Mouse (Mus musculus): Measurements from ENCODE around the gene Ptgfrn. TPM values are rescaled to one million over a fixed set of nuclear protein-coding genes. Genes with fewer than 3 reads are reported as not detected.

Ptgfrn gene
- polyA plus RNA-seq, 1 experiment from 2014 or later, result 3.6 TPM

DNA sequence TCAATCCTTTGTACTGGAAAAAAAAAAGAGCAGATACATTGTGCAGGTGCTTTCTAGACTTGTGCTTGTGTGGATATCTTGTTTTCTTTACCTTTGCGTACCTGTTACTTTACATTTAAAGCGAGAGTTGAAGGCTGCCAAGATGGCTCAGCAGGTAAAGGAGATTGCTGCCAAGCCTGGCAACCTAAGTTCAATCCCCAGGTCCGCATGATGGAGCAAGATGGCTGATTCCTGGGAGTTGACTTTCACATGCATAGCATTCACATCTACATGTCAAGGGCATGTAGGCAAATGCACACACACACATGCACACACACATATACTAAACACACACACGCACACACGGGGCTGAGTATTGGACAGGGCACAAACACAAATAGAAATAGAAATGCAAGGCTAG lies 14.6 kb upstream of the Ptgfrn start:
- Histone ChIP-seq H3K4me2 (replicated peaks) (no peak overlapping the region), H3K27me3 (ENCODE audit: control insufficient read depth, insufficient read depth, low read length) (no peaks in the 10 kb centered on the region), H3K9ac (no peak overlapping the region), H3K9me3 (ENCODE audit: control insufficient read depth, low read length) (no peaks in the 10 kb centered on the region), H3K4me1 (replicated peaks; ENCODE audit: control insufficient read depth, insufficient read depth, low read length) (no peaks in the 10 kb centered on the region), H3K27ac (no peak overlapping the region), H3K36me3 (replicated peaks; ENCODE audit: control insufficient read depth, insufficient read depth) (no peaks in the 10 kb centered on the region), H3K4me3 (replicated peaks; ENCODE audit: low read length) (no peak overlapping the region)
- 95% methylated on average over 5 of the region's 5 CpGs for WGBS
- DNase-seq (ENCODE audit: low spot score), result no peak
- no peak for ATAC-seq (ENCODE audit: low FRiP score)

DNA sequence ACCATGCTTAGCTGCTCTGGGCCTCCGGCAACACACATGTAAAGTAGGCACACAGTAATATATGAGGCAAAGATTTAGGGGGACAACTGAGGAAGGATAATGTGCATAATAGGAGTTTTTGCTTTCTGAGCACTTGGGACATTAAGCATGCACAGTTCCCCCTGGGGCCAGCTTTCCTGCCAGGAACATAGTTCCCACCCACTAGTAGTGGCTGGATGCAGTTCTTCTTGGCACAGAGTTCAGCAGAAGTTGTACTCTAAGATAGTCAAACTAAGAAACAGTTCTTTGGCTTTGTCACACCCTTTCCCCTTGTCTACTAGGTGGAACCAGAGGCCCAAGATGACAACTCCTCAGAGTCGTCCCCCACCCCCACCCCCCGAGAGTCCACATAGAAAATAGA lies 12.4 kb upstream of the Ptgfrn start:
- Histone ChIP-seq H3K36me3 (replicated peaks; ENCODE audit: control insufficient read depth, insufficient read depth) (no peaks in the 10 kb centered on the region), H3K9me3 (ENCODE audit: control insufficient read depth, low read length) (no peaks in the 10 kb centered on the region), H3K4me2 (replicated peaks) (no peak overlapping the region), H3K9ac (no peak overlapping the region), H3K27ac (no peak overlapping the region), H3K4me1 (replicated peaks; ENCODE audit: control insufficient read depth, insufficient read depth, low read length) (no peaks in the 10 kb centered on the region), H3K27me3 (ENCODE audit: control insufficient read depth, insufficient read depth, low read length) (no peaks in the 10 kb centered on the region), H3K4me3 (replicated peaks; ENCODE audit: low read length) (no peak overlapping the region)
- ATAC-seq (ENCODE audit: low FRiP score) (no peak), DNase-seq (ENCODE audit: low spot score) (no peak)
- WGBS, result 87% methylated on average over 3 of the region's 3 CpGs

DNA sequence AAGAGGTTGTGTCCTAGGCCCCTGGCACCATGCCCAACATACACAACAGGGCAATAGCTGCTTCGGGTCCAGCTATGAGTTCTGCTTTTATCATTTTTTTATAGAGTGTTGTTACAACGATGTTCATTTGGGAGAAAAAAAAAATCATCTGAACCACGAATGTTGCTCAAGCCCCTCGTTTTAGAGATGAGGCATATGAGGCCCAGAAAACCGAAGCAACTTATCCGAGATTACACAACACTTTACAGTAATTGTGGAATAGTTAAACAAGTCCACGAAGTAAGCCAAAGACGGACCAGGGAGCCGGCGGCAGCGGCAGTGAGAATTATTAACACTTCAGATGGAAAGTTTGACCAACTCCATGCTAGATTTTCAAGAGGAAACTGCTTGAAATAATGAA lies 7.7 kb upstream of the Ptgfrn start:
- no peak for ATAC-seq (ENCODE audit: low FRiP score)
- H3K27ac ChIP-seq, result no peak overlapping the region
- H3K4me1 ChIP-seq (replicated peaks; ENCODE audit: control insufficient read depth, insufficient read depth, low read length), result peaks cover 7% of the 10 kb centered on the region; the same call in 1 of the 2 replicates
- no peak overlapping the region for H3K9ac ChIP-seq
- 97% methylated on average over 11 of the region's 11 CpGs for WGBS
- H3K27me3 ChIP-seq (ENCODE audit: control insufficient read depth, insufficient read depth, low read length), result no peaks in the 10 kb centered on the region
- H3K4me2 ChIP-seq (replicated peaks), result no peak overlapping the region
- no peaks in the 10 kb centered on the region for H3K9me3 ChIP-seq (ENCODE audit: control insufficient read depth, low read length)
- no peak for DNase-seq (ENCODE audit: low spot score)
- no peak overlapping the region for H3K4me3 ChIP-seq (replicated peaks; ENCODE audit: low read length)
- H3K36me3 ChIP-seq (replicated peaks; ENCODE audit: control insufficient read depth, insufficient read depth), result no peaks in the 10 kb centered on the region

DNA sequence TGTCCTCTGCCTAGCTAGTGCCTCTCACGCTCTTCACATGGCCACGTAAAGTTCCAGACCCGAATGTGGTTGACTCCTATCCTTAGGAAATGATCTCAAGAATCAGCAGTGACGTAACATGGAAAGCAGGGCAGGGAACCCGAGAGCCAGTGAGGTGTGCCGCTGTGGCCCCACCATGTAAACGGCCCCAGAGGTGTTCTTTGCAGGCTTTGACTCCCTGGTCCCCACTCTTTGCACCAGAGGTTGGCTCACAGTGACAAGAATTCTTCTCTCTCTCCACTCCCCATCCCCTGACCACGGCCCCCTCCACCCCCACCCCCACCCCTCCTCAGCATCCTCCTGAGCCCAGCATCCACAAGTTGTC lies 7.3 kb upstream of the Ptgfrn start:
- H3K27ac ChIP-seq, result 0 out of 2 replicates have a peak overlapping the region, but pooled peaks have one; percentile 54
- ATAC-seq (ENCODE audit: low FRiP score), result 0 out of 2 replicates have a peak, but pooled peaks have one; percentile 24
- WGBS, result 93% methylated on average over 8 of the region's 8 CpGs

DNA sequence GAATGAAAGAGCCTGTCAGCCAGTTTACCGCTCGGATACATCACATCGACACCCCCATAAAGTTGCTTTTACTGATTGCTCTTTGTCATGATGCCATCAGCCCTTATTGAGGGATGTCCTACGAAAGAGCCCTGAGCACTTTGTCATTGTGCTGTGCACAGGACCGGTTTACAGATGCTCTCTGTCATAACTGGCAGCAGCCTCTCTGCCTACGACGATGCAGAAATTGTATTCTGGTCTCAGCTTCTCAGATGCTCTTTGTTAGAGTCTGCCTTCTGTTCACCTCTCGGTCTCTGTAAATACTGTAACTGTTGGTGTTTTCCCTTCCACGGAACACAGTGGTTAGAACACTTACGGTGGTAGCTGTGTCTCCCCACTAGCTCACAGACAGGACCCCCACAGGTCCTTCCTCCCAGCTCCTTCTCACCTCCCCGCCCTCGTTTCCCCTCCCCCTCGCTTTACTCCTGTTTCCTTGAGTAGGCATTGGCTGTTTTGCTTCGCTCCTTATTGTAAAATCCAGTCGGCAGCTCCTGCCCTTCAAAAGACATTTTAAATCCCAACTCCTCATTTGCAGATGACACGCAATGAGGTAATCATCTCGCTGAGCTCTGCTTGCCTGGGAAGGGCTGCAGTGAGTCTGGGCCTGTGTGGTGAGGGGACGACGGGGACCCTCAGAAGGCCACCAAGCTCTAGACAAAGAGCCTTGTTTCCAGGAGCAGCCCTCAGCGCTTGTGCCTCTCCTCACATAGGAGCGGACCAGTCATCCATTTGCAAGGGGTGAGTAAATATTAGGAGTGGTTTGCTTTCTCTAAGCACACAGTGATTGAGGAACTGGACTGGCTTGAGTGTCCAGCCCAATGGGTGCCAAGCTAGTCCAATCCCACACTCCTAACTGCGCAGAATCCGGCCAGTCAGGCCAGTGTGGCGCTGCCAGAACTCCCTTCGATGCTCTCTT lies 6.6 kb upstream of the Ptgfrn start:
- peak overlapping the region; percentile 2; the same call in 1 of the 2 replicates for H3K9ac ChIP-seq
- no peaks in the 10 kb centered on the region for H3K27me3 ChIP-seq (ENCODE audit: control insufficient read depth, insufficient read depth, low read length)
- no peak overlapping the region for H3K4me3 ChIP-seq (replicated peaks; ENCODE audit: low read length)
- peak overlapping the region; percentile 54; the same call in 1 of the 2 replicates for H3K27ac ChIP-seq
- 58% methylated on average over 25 of the region's 25 CpGs for whole genome bisulfite sequencing
- H3K9me3 ChIP-seq (ENCODE audit: control insufficient read depth, low read length), result no peaks in the 10 kb centered on the region
- H3K36me3 ChIP-seq (replicated peaks; ENCODE audit: control insufficient read depth, insufficient read depth), result no peaks in the 10 kb centered on the region
- DNase-seq (ENCODE audit: low spot score), result no peak
- peaks cover 7% of the 10 kb centered on the region; the same call in 1 of the 2 replicates for H3K4me1 ChIP-seq (replicated peaks; ENCODE audit: control insufficient read depth, insufficient read depth, low read length)
- H3K4me2 ChIP-seq (replicated peaks), result no peak overlapping the region; the same call in 1 of the 2 replicates
- ATAC-seq (ENCODE audit: low FRiP score), result peak; percentile 51; the same call in 1 of the 2 replicates

More for the DNA sequence above, 7.3 kb upstream of the Ptgfrn start:
- H3K4me2 ChIP-seq (replicated peaks), result no peak overlapping the region
- H3K4me3 ChIP-seq (replicated peaks; ENCODE audit: low read length), result no peak overlapping the region
- H3K9me3 ChIP-seq (ENCODE audit: control insufficient read depth, low read length), result no peaks in the 10 kb centered on the region
- no peak overlapping the region for H3K9ac ChIP-seq
- no peaks in the 10 kb centered on the region for H3K27me3 ChIP-seq (ENCODE audit: control insufficient read depth, insufficient read depth, low read length)
- H3K36me3 ChIP-seq (replicated peaks; ENCODE audit: control insufficient read depth, insufficient read depth), result no peaks in the 10 kb centered on the region
- H3K4me1 ChIP-seq (replicated peaks; ENCODE audit: control insufficient read depth, insufficient read depth, low read length), result peaks cover 7% of the 10 kb centered on the region; the same call in 1 of the 2 replicates
- DNase-seq (ENCODE audit: low spot score), result no peak

DNA sequence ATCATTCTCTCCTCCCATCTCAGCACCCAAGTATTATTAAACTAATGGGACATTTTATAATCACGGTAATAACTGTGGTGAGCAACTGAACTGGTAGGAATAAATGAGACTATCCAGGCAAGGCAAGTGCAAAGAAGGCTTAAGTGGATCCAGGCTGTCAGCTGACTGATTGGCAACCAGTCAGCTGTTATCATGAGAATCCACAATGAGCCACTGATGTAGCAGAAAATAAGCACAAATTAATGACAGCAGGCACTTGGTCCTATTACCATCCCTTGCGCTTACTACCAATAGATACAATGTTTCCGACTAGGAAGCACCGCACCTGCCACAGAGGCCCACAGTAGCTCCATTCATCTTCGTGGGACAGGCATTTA lies 2.4 kb upstream of the Ptgfrn start:
- ATAC-seq (ENCODE audit: low FRiP score) (no peak), DNase-seq (ENCODE audit: low spot score) (no peak)
- 65% methylated on average over 5 of the region's 5 CpGs for WGBS
- Histone ChIP-seq H3K4me2 (replicated peaks) (no peak overlapping the region), H3K9ac (no peak overlapping the region), H3K27ac (no peak overlapping the region), H3K9me3 (ENCODE audit: control insufficient read depth, low read length) (no peaks in the 10 kb centered on the region), H3K4me3 (replicated peaks; ENCODE audit: low read length) (no peak overlapping the region), H3K36me3 (replicated peaks; ENCODE audit: control insufficient read depth, insufficient read depth) (no peaks in the 10 kb centered on the region), H3K4me1 (replicated peaks; ENCODE audit: control insufficient read depth, insufficient read depth, low read length) (peaks cover 29% of the 10 kb centered on the region), H3K27me3 (ENCODE audit: control insufficient read depth, insufficient read depth, low read length) (no peaks in the 10 kb centered on the region)

DNA sequence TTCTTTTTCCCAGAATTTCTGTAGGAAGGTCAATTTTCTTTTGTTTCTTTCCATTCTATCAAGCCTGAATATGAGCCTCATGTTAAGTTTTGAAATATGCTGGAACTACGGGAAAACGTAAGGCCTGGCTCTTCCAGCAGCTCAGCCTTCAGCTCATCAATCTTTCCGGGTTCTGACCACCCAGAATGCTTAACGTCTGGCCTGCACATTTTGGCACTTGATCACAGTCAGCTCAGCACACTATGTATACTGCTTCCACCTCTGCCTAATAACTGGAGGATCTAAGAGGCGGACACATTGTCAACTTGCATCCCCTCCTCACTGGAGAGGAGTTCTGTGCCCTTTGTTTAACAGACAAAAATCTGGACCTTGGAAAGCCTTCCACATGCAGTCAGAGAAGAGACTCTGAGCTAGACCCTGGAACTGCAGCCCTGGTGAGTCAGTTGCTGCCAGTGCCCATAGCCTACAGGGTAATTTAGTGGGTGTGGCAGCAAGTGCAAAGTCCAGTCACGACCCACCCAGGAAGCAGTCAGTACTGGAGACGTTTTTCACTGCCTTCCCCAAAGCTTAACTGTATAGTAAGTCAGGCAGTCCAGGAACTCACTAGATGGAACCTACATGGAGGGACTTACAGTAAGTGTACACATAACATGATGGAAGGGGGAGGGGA lies 1.9 kb upstream of the Ptgfrn start:
- Histone ChIP-seq H3K4me2 (replicated peaks) (no peak overlapping the region), H3K4me1 (replicated peaks; ENCODE audit: control insufficient read depth, insufficient read depth, low read length) (peaks cover 28% of the 10 kb centered on the region), H3K27ac (no peak overlapping the region), H3K36me3 (replicated peaks; ENCODE audit: control insufficient read depth, insufficient read depth) (no peaks in the 10 kb centered on the region), H3K27me3 (ENCODE audit: control insufficient read depth, insufficient read depth, low read length) (no peaks in the 10 kb centered on the region), H3K9me3 (ENCODE audit: control insufficient read depth, low read length) (no peaks in the 10 kb centered on the region), H3K9ac (no peak overlapping the region), H3K4me3 (replicated peaks; ENCODE audit: low read length) (no peak overlapping the region)
- WGBS, result 43% methylated on average over 7 of the region's 7 CpGs
- DNase-seq (ENCODE audit: low spot score) (no peak), ATAC-seq (ENCODE audit: low FRiP score) (no peak)

DNA sequence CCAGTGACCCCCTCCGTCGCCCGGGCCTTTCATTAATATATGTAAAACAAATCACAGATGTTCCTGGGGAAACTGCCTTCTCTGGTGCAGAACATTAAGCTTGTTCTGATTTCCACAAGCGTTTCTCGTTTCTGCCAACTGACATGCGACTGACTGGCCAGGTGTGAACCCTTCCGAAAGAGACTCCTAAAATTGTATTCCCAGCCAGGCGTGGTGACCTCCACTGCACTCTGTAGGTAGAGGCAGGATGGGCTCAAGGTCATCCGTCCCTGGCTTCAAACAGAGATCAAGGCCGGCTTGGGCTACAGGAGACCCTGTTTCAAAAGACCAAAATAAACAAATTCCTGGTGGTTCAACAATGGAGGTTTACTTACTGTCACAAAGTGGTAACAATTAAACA lies 1.2 kb upstream of the Ptgfrn start:
- Histone ChIP-seq H3K36me3 (replicated peaks; ENCODE audit: control insufficient read depth, insufficient read depth) (no peaks in the 10 kb centered on the region), H3K9ac (no peak overlapping the region), H3K27ac (no peak overlapping the region), H3K4me3 (replicated peaks; ENCODE audit: low read length) (no peak overlapping the region), H3K4me1 (replicated peaks; ENCODE audit: control insufficient read depth, insufficient read depth, low read length) (peaks cover 22% of the 10 kb centered on the region), H3K9me3 (ENCODE audit: control insufficient read depth, low read length) (no peaks in the 10 kb centered on the region), H3K4me2 (replicated peaks) (no peak overlapping the region), H3K27me3 (ENCODE audit: control insufficient read depth, insufficient read depth, low read length) (no peaks in the 10 kb centered on the region)
- no peak for DNase-seq (ENCODE audit: low spot score)
- ATAC-seq (ENCODE audit: low FRiP score), result no peak
- WGBS, result 49% methylated on average over 10 of the region's 10 CpGs

DNA sequence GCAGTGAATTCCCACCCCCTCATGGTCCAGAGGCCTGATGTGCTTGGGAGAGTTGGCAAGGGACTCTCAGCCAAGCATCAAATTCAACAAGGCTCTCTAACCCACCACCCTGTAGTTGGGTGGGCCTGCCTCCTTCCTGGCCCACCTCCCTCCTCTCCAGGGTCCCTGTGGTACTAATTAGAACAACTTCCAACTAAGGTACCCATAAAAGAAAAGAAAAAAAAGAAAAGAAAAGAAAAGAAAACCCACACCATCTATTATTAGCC lies 693 bp upstream of the Ptgfrn start:
- Histone ChIP-seq H3K27me3 (ENCODE audit: control insufficient read depth, insufficient read depth, low read length) (no peaks in the 10 kb centered on the region), H3K27ac (no peak overlapping the region), H3K4me3 (replicated peaks; ENCODE audit: low read length) (peak overlapping the region; percentile 71), H3K9me3 (ENCODE audit: control insufficient read depth, low read length) (no peaks in the 10 kb centered on the region), H3K4me1 (replicated peaks; ENCODE audit: control insufficient read depth, insufficient read depth, low read length) (peaks cover 27% of the 10 kb centered on the region), H3K4me2 (replicated peaks) (peak overlapping the region; percentile 95), H3K36me3 (replicated peaks; ENCODE audit: control insufficient read depth, insufficient read depth) (no peaks in the 10 kb centered on the region), H3K9ac (peak overlapping the region; percentile 85; the same call in 1 of the 2 replicates)
- no peak for ATAC-seq (ENCODE audit: low FRiP score)
- no peak for DNase-seq (ENCODE audit: low spot score)
